Mouse (Mus musculus) heart, adult 2 months (tissue): Measurements from ENCODE around the gene Ascc1. TPM values are rescaled to one million over a fixed set of nuclear protein-coding genes. Genes with fewer than 3 reads are reported as not detected.
"Not testable (repeated sequence)": the region's sequence is repeated elsewhere in the genome, so short reads cannot be mapped to it uniquely, and the experiment has no call there.

Experiments used
- DNase-seq, 2 experiments: peaks; one replicate each; pipeline ENCODE4 v3.0.0; 2021
- H3K27ac ChIP-seq: fragments of 200-600 bp; 2 replicates; pipeline ENCODE4 v1.8.1; 2022
- H3K27me3 ChIP-seq: fragments of 200-500 bp; 2 replicates; pipeline ENCODE4 v1.6.1; 2012; ENCODE audit warnings: mild to moderate bottlenecking, low read length, inconsistent platforms, mixed read lengths; ENCODE audit not compliant: control insufficient read depth, insufficient read depth
- H3K36me3 ChIP-seq: fragments of 200-500 bp; 2 replicates; pipeline ENCODE4 v1.6.1; 2012; ENCODE audit warnings: low read length, inconsistent platforms; ENCODE audit not compliant: control insufficient read depth, insufficient read depth
- H3K4me1 ChIP-seq: fragments of 200-500 bp; 2 replicates; pipeline ENCODE4 v1.6.1; 2011; ENCODE audit warnings: low read length; ENCODE audit not compliant: control insufficient read depth, insufficient read depth
- H3K4me3 ChIP-seq: fragments of 200-600 bp; 2 replicates; pipeline ENCODE4 v1.8.1; 2022
- H3K79me2 ChIP-seq: fragments of 200-500 bp; replicated peaks from 2 replicates; pipeline ENCODE4 v1.6.1; 2012; ENCODE audit warnings: mild to moderate bottlenecking, inconsistent platforms, low read length, moderate library complexity, mixed read lengths; ENCODE audit not compliant: control insufficient read depth, insufficient read depth
- H3K9ac ChIP-seq: fragments of 200-500 bp; 2 replicates; pipeline ENCODE4 v1.6.1; 2012; ENCODE audit warnings: low read depth, mild to moderate bottlenecking, control low read depth, inconsistent platforms, low read length, mixed read lengths
- CTCF ChIP-seq: fragments of 200-600 bp; IDR thresholded peaks from 2 replicates; pipeline ENCODE4 v1.8.1; 2022; ENCODE audit warnings: antibody characterized with exemption, mild to moderate bottlenecking, moderate library complexity
- EP300 ChIP-seq: fragments of 200-500 bp; IDR thresholded peaks from 2 replicates; pipeline ENCODE4 v1.6.1; 2011; ENCODE audit warnings: low read depth, low read length, control low read depth; ENCODE audit not compliant: insufficient read depth
- POLR2A ChIP-seq: fragments of 200-500 bp; IDR thresholded peaks from 2 replicates; pipeline ENCODE4 v1.6.1; 2011; ENCODE audit warnings: mild to moderate bottlenecking, low read depth, low read length, control low read depth; ENCODE audit not compliant: insufficient read depth
- WGBS: fragments of 180-500 bp; shearing (Covaris S2); methylation state at CpG from one replicate; pipeline ENCODE4 v1.1.7; 2018; 5-methylcytosine and 5-hydroxymethylcytosine counted together
- intact Hi-C: fragments of 180-260 bp; cut with DNase I; formaldehyde crosslinking; loops from one replicate; pipeline ENCODE4 v1.15.1; 2025
- polyA plus RNA-seq: library from polyadenylated mRNA; depleted of rRNA; stranded (reverse); fragments of >200 nt; gene quantifications from 2 replicates; pipeline ENCODE4 v1.2.3, GENCODE M21; 2012
- total RNA-seq, 2 experiments: library from RNA; stranded (reverse); gene quantifications; 2 replicates each; pipeline ENCODE4 v1.2.3; 2021

The Ascc1 gene
- total and polyA plus RNA-seq, 3 experiments, result 20.5 to 24.1 (median 22.5) TPM

DNA sequence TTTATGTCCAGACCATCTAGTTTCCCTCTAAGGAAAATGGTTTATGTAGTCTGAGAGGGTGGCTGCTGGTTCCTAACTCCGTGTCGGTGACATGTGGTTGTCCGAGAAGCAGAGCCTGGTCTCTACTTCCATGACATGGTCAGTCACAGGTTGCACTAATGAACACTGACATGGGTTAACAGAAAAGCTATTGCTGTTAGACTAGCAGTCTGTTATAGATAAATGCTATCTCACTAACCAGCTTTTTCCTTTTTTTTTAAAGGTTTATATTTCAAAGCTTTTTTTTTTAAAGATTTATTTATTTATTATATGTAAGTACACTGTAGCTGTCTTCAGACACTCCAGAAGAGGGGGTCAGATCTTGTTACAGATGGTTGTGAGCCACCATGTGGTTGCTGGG is 3.5 kb upstream of the Ascc1 start:
- H3K36me3 ChIP-seq, result peaks cover 20% of the 10 kb centered on the region
- intact Hi-C loops, result loop anchor here (2.0 kb wide), 1 partner anchor 68 kb away; no protein-coding TSS in a partner anchor
- DNase-seq, result no peak

DNA sequence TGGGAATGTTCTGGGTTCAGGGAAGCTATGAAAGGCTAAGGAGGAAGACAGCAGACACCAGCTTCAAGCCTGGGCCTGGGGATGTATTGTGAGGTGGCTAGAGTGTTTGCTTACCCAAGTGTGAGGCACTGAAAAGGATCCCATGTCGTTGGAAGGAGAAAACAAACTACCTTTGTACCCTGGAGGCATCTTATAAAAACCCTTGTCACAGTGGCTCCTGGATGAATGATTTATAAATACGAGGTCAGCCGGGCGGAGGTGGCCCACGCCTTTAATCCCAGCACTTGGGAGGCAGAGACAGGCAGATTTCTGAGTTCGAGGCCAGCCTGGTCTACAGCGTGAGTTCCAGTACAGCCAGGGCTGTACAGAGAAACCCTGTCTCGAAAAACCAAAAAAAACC is 942 bp upstream of the Ascc1 start:
- not testable (repeated sequence) for H3K27me3 ChIP-seq, H3K79me2 ChIP-seq, H3K27ac ChIP-seq, H3K4me1 ChIP-seq, DNase-seq, H3K9ac ChIP-seq
- peaks cover 10% of the 10 kb centered on the region for H3K36me3 ChIP-seq
- H3K4me3 ChIP-seq, result peak overlapping the region; percentile 79; the same call in 1 of the 2 replicates
- intact Hi-C loops, result loop anchor here (2.0 kb wide), 2 partner anchors 51 to 109 kb away; partner anchors contain the start of gene Ddit4
- 84% methylated on average over 8 of the region's 8 CpGs for WGBS

More for the DNA sequence above, 3.5 kb upstream of the Ascc1 start:
- Histone ChIP-seq H3K79me2 (peaks cover 6% of the 10 kb centered on the region), H3K27me3 (no peaks in the 10 kb centered on the region), H3K4me3 (no peak overlapping the region), H3K27ac (no peak overlapping the region), H3K9ac (no peak overlapping the region), H3K4me1 (peaks cover 5% of the 10 kb centered on the region)
- 93% methylated on average over 3 of the region's 3 CpGs for WGBS
- TF ChIP-seq POLR2A (no peak), EP300 (no peak), CTCF (no peak)

DNA sequence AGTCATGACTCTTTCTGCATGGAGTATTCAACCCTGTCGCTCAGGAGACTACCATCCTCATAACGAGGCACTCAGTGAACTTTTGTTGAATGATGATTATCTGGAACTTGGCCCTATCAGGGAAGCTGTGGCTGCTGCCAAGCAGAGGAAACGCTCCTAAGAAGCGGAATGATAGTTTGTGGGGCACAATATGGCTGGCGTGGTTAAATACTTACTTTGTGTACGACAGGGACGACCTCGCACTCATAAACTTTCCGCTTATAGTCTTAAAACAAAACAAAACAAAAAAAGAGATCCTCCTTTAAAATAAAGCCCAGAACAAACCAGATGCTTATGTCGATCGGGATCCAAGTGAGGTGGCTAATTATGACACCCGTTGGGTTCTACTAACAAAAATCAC is 402 bp upstream of the Ascc1 start:
- 2% methylated on average over 12 of the region's 12 CpGs for WGBS
- Histone ChIP-seq H3K9ac (peak overlapping the region; percentile 73), H3K27me3 (no peaks in the 10 kb centered on the region), H3K36me3 (peaks cover 10% of the 10 kb centered on the region), H3K27ac (peak overlapping the region; percentile 99), H3K4me3 (peak overlapping the region; percentile 79), H3K4me1 (peaks cover 5% of the 10 kb centered on the region), H3K79me2 (peaks cover 4% of the 10 kb centered on the region; the same call in 1 of the 2 replicates)
- DNase-seq, result peak in 1 of 2 experiments; percentile 39
- TF ChIP-seq POLR2A (no peak), EP300 (no peak), CTCF (no peak)
- intact Hi-C loops, result loop anchor here (2.0 kb wide), 2 partner anchors 51 to 109 kb away; partner anchors contain the start of gene Ddit4

DNA sequence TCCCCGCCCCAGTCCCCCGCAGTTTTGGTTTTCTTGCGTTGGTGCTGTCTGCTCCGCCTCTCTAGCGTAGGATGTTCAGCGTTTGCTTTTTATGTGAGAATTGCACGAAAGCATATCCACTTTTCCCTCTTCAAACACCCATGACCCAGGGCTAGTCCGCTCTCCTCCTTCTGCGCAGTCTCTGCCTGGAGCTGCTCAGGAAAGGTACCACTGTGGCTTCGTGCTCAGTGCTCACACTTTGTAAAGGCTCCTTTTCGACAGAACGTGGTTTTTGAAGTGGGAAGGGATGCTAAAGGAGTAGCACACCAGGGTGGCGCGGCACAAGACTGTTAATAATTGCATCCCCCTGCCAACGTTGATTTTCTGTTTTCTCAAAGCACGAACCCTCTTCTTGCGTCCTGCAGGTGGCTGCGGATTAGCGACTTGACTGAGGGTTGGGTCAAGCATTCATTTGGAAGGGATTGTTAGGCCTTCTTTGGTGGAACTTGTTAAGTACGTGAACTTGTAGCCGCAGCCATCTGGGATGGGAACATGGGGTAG is 678 bp downstream of the Ascc1 start:
- WGBS, result 2% methylated on average over 21 of the region's 21 CpGs
- no peak for DNase-seq
- peak overlapping the region; percentile 99 for H3K27ac ChIP-seq
- peak; percentile 72 for TF ChIP-seq POLR2A
- no peak for TF ChIP-seq CTCF
- TF ChIP-seq EP300, result no peak
- peaks cover 4% of the 10 kb centered on the region; the same call in 1 of the 2 replicates for H3K79me2 ChIP-seq
- H3K9ac ChIP-seq, result peak overlapping the region; percentile 73
- no peaks in the 10 kb centered on the region for H3K27me3 ChIP-seq
- peak overlapping the region; percentile 79 for H3K4me3 ChIP-seq
- intact Hi-C loops, result loop anchor here (2.0 kb wide), 2 partner anchors 52 to 110 kb away; partner anchors contain the start of gene Ddit4
- H3K4me1 ChIP-seq, result peaks cover 2% of the 10 kb centered on the region; the same call in 1 of the 2 replicates
- H3K36me3 ChIP-seq, result peaks cover 3% of the 10 kb centered on the region

DNA sequence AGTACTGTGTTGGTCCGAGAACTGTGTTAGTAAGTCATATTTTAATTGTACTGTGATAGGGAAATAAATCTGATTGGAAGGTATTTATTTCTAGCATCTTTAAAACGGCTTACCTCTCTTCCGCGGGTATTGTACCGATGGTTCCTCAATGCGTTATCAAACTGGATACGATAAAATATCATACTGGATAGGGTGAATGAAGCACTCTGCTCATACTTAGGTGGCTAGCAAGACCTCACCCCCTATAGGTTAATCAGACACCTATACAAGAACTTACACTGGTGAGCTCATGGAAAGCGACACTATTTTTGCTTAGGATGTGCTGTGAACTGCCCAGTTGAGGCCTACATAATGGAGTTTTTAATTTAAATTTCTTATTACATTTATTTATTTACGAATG is 1.2 kb downstream of the Ascc1 start:
- WGBS, result 73% methylated on average over 9 of the region's 9 CpGs
- no peak for TF ChIP-seq CTCF
- no peak for TF ChIP-seq POLR2A
- no peak for TF ChIP-seq EP300
- Histone ChIP-seq H3K4me1 (peaks cover 2% of the 10 kb centered on the region; the same call in 1 of the 2 replicates), H3K36me3 (peaks cover 3% of the 10 kb centered on the region), H3K27me3 (no peaks in the 10 kb centered on the region), H3K27ac (peak overlapping the region; percentile 99), H3K79me2 (peaks cover 4% of the 10 kb centered on the region; the same call in 1 of the 2 replicates), H3K9ac (no peak overlapping the region; the same call in 1 of the 2 replicates), H3K4me3 (peak overlapping the region; percentile 79)
- intact Hi-C loops, result loop anchor here (1.0 to 2.0 kb wide), 3 partner anchors 53 to 111 kb away; partner anchors contain the start of gene Ddit4
- no peak for DNase-seq

DNA sequence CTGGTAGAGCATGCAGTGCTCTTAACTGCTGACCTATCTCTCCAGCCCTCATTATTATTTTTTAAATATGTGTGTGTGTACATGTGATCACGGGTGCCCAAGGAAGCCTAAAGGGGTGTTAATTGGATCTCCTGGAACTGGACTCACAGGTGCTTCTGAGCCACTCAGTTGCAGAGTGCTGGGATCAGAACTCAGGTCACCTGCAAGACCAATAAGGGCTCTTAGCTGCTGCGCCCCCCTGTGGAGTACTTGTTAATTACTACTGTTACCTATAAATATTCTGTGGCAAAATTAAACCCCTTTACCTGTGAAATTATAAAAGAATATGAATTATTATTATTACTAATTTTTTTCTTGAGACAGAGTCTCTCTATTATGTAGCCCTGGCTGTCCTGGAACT is 2.7 kb downstream of the Ascc1 start:
- intact Hi-C loops, result no loop called here
- H3K27me3 ChIP-seq, result no peaks in the 10 kb centered on the region
- WGBS, result 61% methylated on average over 2 of the region's 2 CpGs
- H3K27ac ChIP-seq, result no peak overlapping the region
- H3K36me3 ChIP-seq, result peaks cover 3% of the 10 kb centered on the region
- peaks cover 4% of the 10 kb centered on the region; the same call in 1 of the 2 replicates for H3K79me2 ChIP-seq
- no peak for DNase-seq
- no peak overlapping the region for H3K4me3 ChIP-seq
- TF ChIP-seq CTCF (peak; percentile 80), EP300 (no peak)
- no peak overlapping the region for H3K9ac ChIP-seq
- peaks cover 6% of the 10 kb centered on the region for H3K4me1 ChIP-seq
